Mouse (Mus musculus) CH12.LX (cell line): ENCODE results near the gene Tek. TPM values are rescaled to one million over a fixed set of nuclear protein-coding genes. Genes with fewer than 3 reads are reported as not detected.

Experiments
- DNase-seq: peaks from one replicate; pipeline ENCODE4 v3.0.0-alpha.2; 2013; ENCODE audit errors: extremely low read depth
- H3K27ac ChIP-seq: 2 replicates; pipeline ENCODE4 v1.5.1; 2012; ENCODE audit warnings: low read depth, mild to moderate bottlenecking, control low read depth, moderate library complexity; ENCODE audit not compliant: insufficient read depth
- H3K27me3 ChIP-seq: replicated peaks from 2 replicates; pipeline ENCODE3; 2012; ENCODE audit warnings: inconsistent platforms
- H3K36me3 ChIP-seq, 2 experiments: replicated peaks in 1 of 2; 2 replicates each; pipeline versions ENCODE3 to v1.6.1; 2012; ENCODE audit warnings: inconsistent platforms in 1 of 2, low read length in 1 of 2, mild to moderate bottlenecking in 1 of 2, mixed read lengths in 1 of 2, moderate library complexity in 1 of 2; ENCODE audit not compliant: control insufficient read depth in 1 of 2, insufficient read depth in 1 of 2
- H3K4me1 ChIP-seq, 2 experiments: 2 replicates each; pipeline ENCODE4 v1.6.1; 2012; ENCODE audit warnings: inconsistent platforms in 1 of 2, moderate library complexity in 1 of 2; ENCODE audit not compliant: insufficient read depth in 2 of 2, control insufficient read depth in 1 of 2
- H3K4me2 ChIP-seq: 2 replicates; pipeline ENCODE4 v1.6.1; 2012; ENCODE audit warnings: low read depth, mild to moderate bottlenecking, control low read depth; ENCODE audit not compliant: poor library complexity, insufficient read depth, severe bottlenecking
- H3K4me3 ChIP-seq, 3 experiments: fragments of 150-350 bp in 1 of 3; sonication (generic) in 1 of 3; replicated peaks in 1 of 3; 2 replicates each; pipeline versions ENCODE3 to v1.5.1; 2011 to 2012; ENCODE audit warnings: low read depth in 2 of 3, low read length in 2 of 3, mild to moderate bottlenecking in 2 of 3, moderate library complexity in 2 of 3, control low read depth in 1 of 3, improper control_type of control experiment in 1 of 3, inconsistent platforms in 1 of 3, mixed read lengths in 1 of 3; ENCODE audit not compliant: poor library complexity in 1 of 3
- H3K79me2 ChIP-seq: replicated peaks from 2 replicates; pipeline ENCODE4 v1.6.1; 2012; ENCODE audit warnings: mild to moderate bottlenecking, moderate library complexity; ENCODE audit not compliant: control insufficient read depth, poor library complexity, insufficient read depth, severe bottlenecking; ENCODE audit errors: extremely low read depth
- H3K9ac ChIP-seq: 2 replicates; pipeline ENCODE4 v1.6.1; 2012; ENCODE audit warnings: low read depth, mild to moderate bottlenecking, control low read depth, moderate library complexity; ENCODE audit not compliant: insufficient read depth
- H3K9me3 ChIP-seq: replicated peaks from 2 replicates; pipeline ENCODE3; 2012; ENCODE audit warnings: low read length, inconsistent platforms, mixed read lengths
- CHD2 ChIP-seq: IDR thresholded peaks from 2 replicates; pipeline ENCODE4 v1.6.1; 2011; ENCODE audit warnings: low read length, improper control_type of control experiment
- E2F4 ChIP-seq: IDR thresholded peaks from 2 replicates; pipeline ENCODE4 v1.6.1; 2011; ENCODE audit warnings: low read depth, low read length, improper control_type of control experiment; ENCODE audit not compliant: insufficient replicate concordance
- EP300 ChIP-seq: IDR thresholded peaks from 2 replicates; pipeline ENCODE4 v1.6.1; 2011; ENCODE audit warnings: low read length, improper control_type of control experiment
- GABPA ChIP-seq: IDR thresholded peaks from 2 replicates; pipeline ENCODE4 v1.6.1; 2012; ENCODE audit warnings: low read depth, low read length, improper control_type of control experiment, inconsistent platforms; ENCODE audit not compliant: insufficient replicate concordance
- HCFC1 ChIP-seq: IDR thresholded peaks from 2 replicates; pipeline ENCODE4 v1.6.1; 2012; ENCODE audit warnings: low read depth, mild to moderate bottlenecking, inconsistent platforms, low read length, improper control_type of control experiment
- JUND ChIP-seq: conservative IDR thresholded peaks from 2 replicates; pipeline ENCODE4 v1.6.1; 2011; ENCODE audit warnings: low read depth, low read length, improper control_type of control experiment
- KAT2A ChIP-seq: IDR thresholded peaks from 2 replicates; pipeline ENCODE4 v1.6.1; 2012; ENCODE audit warnings: low read length, improper control_type of control experiment, inconsistent platforms; ENCODE audit not compliant: insufficient replicate concordance
- MAFK ChIP-seq: IDR thresholded peaks from 2 replicates; pipeline ENCODE4 v1.6.1; 2011; ENCODE audit warnings: low read length, improper control_type of control experiment; ENCODE audit not compliant: insufficient replicate concordance
- MAX ChIP-seq: IDR thresholded peaks from 2 replicates; pipeline ENCODE4 v1.6.1; 2011; ENCODE audit warnings: low read length, improper control_type of control experiment
- MAZ ChIP-seq: IDR thresholded peaks from 2 replicates; pipeline ENCODE4 v1.6.1; 2012; ENCODE audit warnings: low read depth, mild to moderate bottlenecking, inconsistent platforms, low read length, improper control_type of control experiment, moderate library complexity
- MEF2A ChIP-seq: IDR thresholded peaks from 2 replicates; pipeline ENCODE4 v1.6.1; 2014; ENCODE audit warnings: low read depth, mild to moderate bottlenecking, inconsistent platforms, low read length, improper control_type of control experiment, borderline replicate concordance
- MYC ChIP-seq: IDR thresholded peaks from 2 replicates; pipeline ENCODE4 v1.6.1; 2011; ENCODE audit warnings: low read depth, mild to moderate bottlenecking, improper control_type of control experiment, low read length
- NRF1 ChIP-seq: IDR thresholded peaks from 2 replicates; pipeline ENCODE4 v1.6.1; 2014; ENCODE audit warnings: low read depth, mild to moderate bottlenecking, inconsistent platforms, low read length, improper control_type of control experiment, moderate library complexity
- PAX5 ChIP-seq: IDR thresholded peaks from 2 replicates; pipeline ENCODE4 v1.6.1; 2012; ENCODE audit warnings: low read length, inconsistent platforms, mixed read lengths
- POLR2A ChIP-seq: IDR thresholded peaks from 2 replicates; pipeline ENCODE4 v1.6.1; 2011; ENCODE audit warnings: low read depth, mild to moderate bottlenecking, improper control_type of control experiment, low read length
- POLR2AphosphoS2 ChIP-seq: IDR thresholded peaks from 2 replicates; pipeline ENCODE4 v1.6.1; 2011; ENCODE audit warnings: low read depth, low read length, improper control_type of control experiment
- RCOR1 ChIP-seq: conservative IDR thresholded peaks from 2 replicates; pipeline ENCODE4 v1.6.1; 2012; ENCODE audit warnings: low read depth, mild to moderate bottlenecking, inconsistent platforms, low read length, improper control_type of control experiment
- SIN3A ChIP-seq: IDR thresholded peaks from 2 replicates; pipeline ENCODE4 v1.6.1; 2012; ENCODE audit warnings: low read length, improper control_type of control experiment, inconsistent platforms
- SMC3 ChIP-seq: IDR thresholded peaks from 2 replicates; pipeline ENCODE4 v1.6.1; 2011; ENCODE audit warnings: low read depth, low read length, improper control_type of control experiment
- TBP ChIP-seq: conservative IDR thresholded peaks from 2 replicates; pipeline ENCODE4 v1.6.1; 2011; ENCODE audit warnings: low read depth, low read length, improper control_type of control experiment
- TCF12 ChIP-seq: IDR thresholded peaks from 2 replicates; pipeline ENCODE4 v1.6.1; 2014; ENCODE audit warnings: low read depth, mild to moderate bottlenecking, inconsistent platforms, low read length, improper control_type of control experiment
- UBTF ChIP-seq: IDR thresholded peaks from 2 replicates; pipeline ENCODE4 v1.6.1; 2012; ENCODE audit warnings: low read depth, mild to moderate bottlenecking, inconsistent platforms, low read length, improper control_type of control experiment, moderate library complexity
- ZC3H11A ChIP-seq: IDR thresholded peaks from 2 replicates; pipeline ENCODE4 v1.6.1; 2012; ENCODE audit warnings: low read depth, mild to moderate bottlenecking, inconsistent platforms, low read length, improper control_type of control experiment
- ZKSCAN1 ChIP-seq: IDR thresholded peaks from 2 replicates; pipeline ENCODE4 v1.6.1; 2012; ENCODE audit warnings: low read depth, inconsistent platforms, low read length, improper control_type of control experiment, borderline replicate concordance
- ZMIZ1 ChIP-seq: IDR thresholded peaks from 2 replicates; pipeline ENCODE4 v1.6.1; 2012; ENCODE audit warnings: low read depth, mild to moderate bottlenecking, inconsistent platforms, low read length, improper control_type of control experiment
- ZNF384 ChIP-seq: IDR thresholded peaks from 2 replicates; pipeline ENCODE4 v1.6.1; 2012; ENCODE audit warnings: low read depth, low read length, improper control_type of control experiment, inconsistent platforms
- dilution Hi-C: fragments of 300-500 bp; cut with MboI; formaldehyde crosslinking; loops from 2 replicates; pipeline ENCODE4 v1.14.3; 2020; ENCODE audit warnings: low sequenced_read_pairs; ENCODE audit not compliant: extremely low pct_unique_long_range_greater_than_20kb, extremely low pct_ligation_motif_present
- in situ Hi-C: fragments of 300-500 bp; cut with MboI; formaldehyde crosslinking; loops from 3 replicates; pipeline ENCODE4 v1.14.3; 2019; ENCODE audit warnings: low sequenced_read_pairs, low pct_ligation_motif_present, low pct_unique_long_range_greater_than_20kb, mixed read lengths
- polyA plus RNA-seq: library from polyadenylated mRNA; unstranded; fragments of >175 nt; gene quantifications from 2 replicates; pipeline ENCODE4 v1.2.1, GENCODE M21; 2012; ENCODE audit warnings: low read depth; ENCODE audit not compliant: insufficient read length
- total RNA-seq, 2 experiments: library from RNA; depleted of rRNA; stranded (reverse); fragments of 300-350 nt in 1 of 2; fragments of >200 nt in 1 of 2; gene quantifications; 2 replicates each; pipeline ENCODE4 v1.2.3; 2012 to 2014

The Tek gene
- total and polyA plus RNA-seq, 3 experiments: 0.06 to 0.47 (median 0.17) TPM

- Histone ChIP-seq H3K27ac (no peak overlapping the region), H3K36me3 (no peaks in the 10 kb centered on the region), H3K4me3 (no peak overlapping the region), H3K9ac (no peak overlapping the region), H3K79me2 (no peaks in the 10 kb centered on the region)
- DNase-seq: no peak
- no peak for TF ChIP-seq POLR2A
- no peak for TF ChIP-seq ZC3H11A
- no peak for TF ChIP-seq TBP
- no peak for TF ChIP-seq RCOR1
- TF ChIP-seq EP300: no peak
- TF ChIP-seq HCFC1: no peak
- no peak for TF ChIP-seq CHD2
- TF ChIP-seq JUND: no peak
- no peak for TF ChIP-seq GABPA
- no peak for TF ChIP-seq PAX5
- no peak for TF ChIP-seq NRF1
- TF ChIP-seq MAZ: no peak
- no peak for TF ChIP-seq UBTF
- no peak for TF ChIP-seq MAX
- TF ChIP-seq MEF2A: no peak
- no peak for TF ChIP-seq SMC3
- TF ChIP-seq TCF12: no peak
- no peak for TF ChIP-seq ZNF384
- TF ChIP-seq, all 38 proteins: peak for 0
- Histone ChIP-seq H3K9me3 (no peaks in the 10 kb centered on the region), H3K27me3 (no peaks in the 10 kb centered on the region), H3K4me1 (no peaks in the 10 kb centered on the region), H3K4me2 (no peak overlapping the region)
- dilution Hi-C loops (no loop called here), in situ Hi-C loops (no loop called here)
Observed at GRCm38 (mm10) chr4:94810616-94811015, 71.5 kb downstream of the Tek start.

GRCm38 (mm10) chr4:94826891-94827290 lies 87.8 kb downstream of the Tek start:
- H3K9me3 ChIP-seq: no peaks in the 10 kb centered on the region
- H3K36me3 ChIP-seq: no peaks in the 10 kb centered on the region
- peaks cover 0 to 3% of the 10 kb centered on the region in 2 experiments; a peak in 1 of 4 replicates for H3K4me1 ChIP-seq
- no peak overlapping the region for H3K4me3 ChIP-seq
- no peaks in the 10 kb centered on the region for H3K79me2 ChIP-seq
- TF ChIP-seq SMC3 (no peak), TBP (no peak), RCOR1 (no peak), SIN3A (no peak), NRF1 (no peak), KAT2A (no peak), JUND (no peak), MYC (no peak), HCFC1 (no peak), MAZ (no peak), ZMIZ1 (no peak), ZC3H11A (no peak), E2F4 (no peak), MAFK (no peak), POLR2AphosphoS2 (no peak), GABPA (no peak), ZKSCAN1 (no peak)
- TF ChIP-seq, all 38 proteins: peak for 0
- no peaks in the 10 kb centered on the region for H3K27me3 ChIP-seq
- peak overlapping the region; percentile 60; the same call in 1 of the 2 replicates for H3K4me2 ChIP-seq
- in situ Hi-C loops: no loop called here
- no peak overlapping the region for H3K27ac ChIP-seq
- no peak overlapping the region for H3K9ac ChIP-seq
- no peak for DNase-seq
- dilution Hi-C loops: no loop called here
